Mouse (Mus musculus) limb, embryonic 10.5 days (tissue): ENCODE measurements around the gene Zbtb46. TPM values are rescaled to one million over a fixed set of nuclear protein-coding genes. Genes with fewer than 3 reads are reported as not detected.
A peak's percentile ranks its signal among the peaks of the same experiment; 100 is the strongest.

Experiments
- DNase-seq: peaks from one replicate; pipeline ENCODE4 v3.0.0-alpha.2; 2017; ENCODE audit warnings: low spot score
- H3K27ac ChIP-seq: fragments of 300-500 bp; sonication (generic); 2 replicates; pipeline ENCODE4 v1.5.1; 2016; ENCODE audit warnings: mild to moderate bottlenecking
- H3K27me3 ChIP-seq: fragments of 300-500 bp; sonication (generic); 2 replicates; pipeline ENCODE4 v1.6.1; 2016; ENCODE audit warnings: low read depth, mild to moderate bottlenecking; ENCODE audit not compliant: poor library complexity, severe bottlenecking
- H3K36me3 ChIP-seq: fragments of 300-500 bp; sonication (generic); 2 replicates; pipeline ENCODE4 v1.6.1; 2016; ENCODE audit warnings: mild to moderate bottlenecking, moderate library complexity
- H3K4me1 ChIP-seq: fragments of 300-500 bp; sonication (generic); 2 replicates; pipeline ENCODE4 v1.6.1; 2016
- H3K4me3 ChIP-seq: fragments of 300-500 bp; sonication (generic); 2 replicates; pipeline ENCODE4 v1.5.1; 2016; ENCODE audit warnings: mild to moderate bottlenecking, moderate library complexity
- H3K9me3 ChIP-seq: fragments of 300-500 bp; sonication (generic); replicated peaks from 2 replicates; pipeline ENCODE4 v1.6.1; 2016; ENCODE audit warnings: mild to moderate bottlenecking
- WGBS: fragments of 180-500 bp; shearing (Covaris S2); methylation state at CpG from one replicate; pipeline ENCODE4 v1.1.7; 2016; 5-methylcytosine and 5-hydroxymethylcytosine counted together
- polyA plus RNA-seq: library from polyadenylated mRNA; unstranded; fragments of >200 nt; fragmentation: Nextera tagmentation; extraction: Ambion mirVana; gene quantifications from 2 replicates; pipeline ENCODE4 v1.2.1, GENCODE M21; 2016

The Zbtb46 gene
- polyA plus RNA-seq, 1 experiment from 2014 or later, result 17.5 TPM

- H3K27ac ChIP-seq, result no peak overlapping the region
- WGBS, result 84% methylated on average over 3 of the region's 4 CpGs
- peaks cover 73% of the 10 kb centered on the region for H3K36me3 ChIP-seq
- no peaks in the 10 kb centered on the region for H3K27me3 ChIP-seq
- H3K4me1 ChIP-seq, result no peaks in the 10 kb centered on the region
- no peaks in the 10 kb centered on the region for H3K9me3 ChIP-seq
- DNase-seq, result no peak
- no peak overlapping the region for H3K4me3 ChIP-seq
Measured at GRCm38 (mm10) chr2:181386663-181387210, 72.5 kb downstream of the Zbtb46 start.

DNA sequence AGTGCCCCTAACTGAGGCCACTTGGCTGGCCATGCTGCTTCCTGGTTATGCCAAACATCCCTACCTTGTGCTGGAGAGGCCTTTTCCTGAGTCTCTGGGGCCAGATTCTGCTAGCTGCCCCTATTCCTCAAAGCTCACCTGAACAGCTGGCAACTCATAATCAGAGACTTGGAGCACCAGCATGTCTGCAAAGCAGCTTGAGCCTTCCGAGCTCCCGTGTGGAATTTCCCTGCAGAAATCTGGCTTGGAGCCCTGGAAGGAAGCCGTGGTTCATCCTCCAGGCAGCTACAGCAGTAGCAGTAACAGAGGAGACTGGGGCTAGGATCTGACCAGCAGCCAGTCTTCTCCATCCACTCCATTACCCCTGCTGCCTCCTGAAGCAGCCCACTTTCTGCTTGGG, 73.3 kb downstream of the Zbtb46 start:
- 91% methylated on average over 3 of the region's 3 CpGs for WGBS
- no peak overlapping the region for H3K27ac ChIP-seq
- DNase-seq, result no peak
- H3K4me3 ChIP-seq, result no peak overlapping the region
- peaks cover 73% of the 10 kb centered on the region for H3K36me3 ChIP-seq
- H3K4me1 ChIP-seq, result no peaks in the 10 kb centered on the region
- no peaks in the 10 kb centered on the region for H3K27me3 ChIP-seq
- no peaks in the 10 kb centered on the region for H3K9me3 ChIP-seq

DNA sequence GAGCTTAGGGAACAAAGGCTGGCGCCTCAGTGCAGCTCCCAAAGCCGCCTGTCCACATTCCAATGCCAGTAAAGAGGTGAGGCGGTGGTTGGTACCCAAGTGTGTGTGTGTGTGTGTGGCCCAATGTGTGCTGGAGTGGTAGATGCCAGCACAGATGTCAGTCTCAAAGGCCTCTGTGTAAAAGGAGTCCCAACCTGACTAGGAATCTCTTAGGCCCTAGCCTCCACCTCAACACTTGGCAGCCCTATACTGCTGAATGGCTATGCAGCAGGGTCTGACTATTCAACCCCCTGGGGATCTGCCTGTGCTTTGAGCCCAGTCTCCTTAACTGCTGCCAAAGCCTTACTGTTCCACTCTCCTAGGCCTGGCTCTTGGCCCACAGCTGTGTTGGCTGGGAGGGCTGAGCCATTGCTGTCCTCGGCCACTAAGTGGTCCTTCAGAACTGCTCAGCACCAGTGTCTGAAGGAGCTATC, 74.3 kb downstream of the Zbtb46 start:
- H3K27ac ChIP-seq, result no peak overlapping the region

DNA sequence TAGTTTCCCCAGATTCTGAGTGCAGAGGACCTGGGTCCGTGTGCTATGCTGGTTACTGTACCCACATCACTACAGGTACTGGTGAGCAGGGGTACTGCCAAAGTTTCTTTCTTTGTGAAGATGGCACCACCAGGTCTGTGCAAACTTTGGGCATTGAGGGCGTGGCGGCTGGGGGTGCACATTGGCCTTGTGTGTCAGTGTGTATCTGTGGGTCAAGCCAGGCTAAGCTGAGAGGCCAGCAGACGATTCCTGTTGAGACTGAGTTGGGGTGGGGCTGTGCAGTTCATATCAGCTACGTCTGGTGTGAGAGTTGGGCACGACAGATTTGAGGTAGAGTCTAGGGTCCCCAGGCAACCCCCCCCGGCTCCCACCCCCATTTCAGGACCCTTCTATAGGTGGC, 74.8 kb downstream of the Zbtb46 start:
- no peaks in the 10 kb centered on the region for H3K9me3 ChIP-seq
- H3K27me3 ChIP-seq, result no peaks in the 10 kb centered on the region
- no peak overlapping the region for H3K27ac ChIP-seq
- H3K36me3 ChIP-seq, result peaks cover 78% of the 10 kb centered on the region
- DNase-seq, result no peak
- WGBS, result 88% methylated on average over 7 of the region's 7 CpGs
- H3K4me1 ChIP-seq, result no peaks in the 10 kb centered on the region
- no peak overlapping the region for H3K4me3 ChIP-seq

More for the DNA sequence above, 74.3 kb downstream of the Zbtb46 start:
- Histone ChIP-seq H3K4me3 (no peak overlapping the region), H3K9me3 (no peaks in the 10 kb centered on the region), H3K36me3 (peaks cover 73% of the 10 kb centered on the region), H3K4me1 (no peaks in the 10 kb centered on the region), H3K27me3 (no peaks in the 10 kb centered on the region)
- 83% methylated on average over 4 of the region's 4 CpGs for WGBS
- DNase-seq, result no peak

GRCm38 (mm10) chr2:181381631-181382306, 77.5 kb downstream of the Zbtb46 start:
- Histone ChIP-seq H3K4me3 (no peak overlapping the region), H3K27ac (no peak overlapping the region), H3K36me3 (peaks cover 93% of the 10 kb centered on the region), H3K9me3 (no peaks in the 10 kb centered on the region), H3K4me1 (no peaks in the 10 kb centered on the region), H3K27me3 (no peaks in the 10 kb centered on the region)
- WGBS, result 93% methylated on average over 6 of the region's 6 CpGs
- DNase-seq, result no peak

- Histone ChIP-seq H3K36me3 (peaks cover 86% of the 10 kb centered on the region), H3K27me3 (no peaks in the 10 kb centered on the region), H3K27ac (no peak overlapping the region), H3K9me3 (no peaks in the 10 kb centered on the region), H3K4me1 (no peaks in the 10 kb centered on the region), H3K4me3 (no peak overlapping the region)
- WGBS, result 97% methylated on average over 5 of the region's 5 CpGs
- no peak for DNase-seq
Measured at GRCm38 (mm10) chr2:181381107-181381506, 78.1 kb downstream of the Zbtb46 start.

GRCm38 (mm10) chr2:181380251-181380650, 79.0 kb downstream of the Zbtb46 start:
- H3K4me1 ChIP-seq, result no peaks in the 10 kb centered on the region
- no peaks in the 10 kb centered on the region for H3K9me3 ChIP-seq
- no peak overlapping the region for H3K4me3 ChIP-seq
- no peak overlapping the region for H3K27ac ChIP-seq
- peaks cover 79% of the 10 kb centered on the region for H3K36me3 ChIP-seq
- DNase-seq, result no peak
- 89% methylated on average over 5 of the region's 5 CpGs for WGBS
- no peaks in the 10 kb centered on the region for H3K27me3 ChIP-seq

DNA sequence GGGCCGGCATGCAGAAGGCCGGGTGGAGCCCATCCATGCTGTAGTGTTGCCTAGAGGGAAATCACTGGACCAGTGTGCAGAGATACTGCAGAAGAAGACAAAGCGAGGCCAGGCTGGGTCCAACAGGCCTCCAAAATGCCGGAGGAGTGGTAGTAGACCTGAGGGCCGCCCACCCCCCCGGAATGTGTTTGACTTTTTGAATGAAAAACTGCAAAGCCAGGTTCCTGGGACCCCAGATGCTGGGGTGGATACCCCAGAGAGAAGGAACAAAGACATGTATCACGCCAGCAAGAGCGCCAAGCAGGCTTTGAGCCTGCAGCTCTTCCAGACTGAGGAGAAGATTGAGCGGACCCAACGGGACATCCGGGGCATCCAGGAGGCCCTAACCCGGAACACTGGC, 79.4 kb downstream of the Zbtb46 start, which contains the start of gene Lime1:
TSS of gene Lime1 (plus strand) at position 301 of the 400 bp plus-strand sequence.
- no peaks in the 10 kb centered on the region for H3K4me1 ChIP-seq
- peaks cover 74% of the 10 kb centered on the region for H3K36me3 ChIP-seq
- no peak within 1 kb of the TSS for H3K27ac ChIP-seq
- WGBS, result 95% methylated on average over 12 of the region's 12 CpGs
- H3K27me3 ChIP-seq, result no peaks in the 10 kb centered on the region
- no peak within 1 kb of the TSS for H3K4me3 ChIP-seq
- no peaks in the 10 kb centered on the region for H3K9me3 ChIP-seq
- no peak for DNase-seq

DNA sequence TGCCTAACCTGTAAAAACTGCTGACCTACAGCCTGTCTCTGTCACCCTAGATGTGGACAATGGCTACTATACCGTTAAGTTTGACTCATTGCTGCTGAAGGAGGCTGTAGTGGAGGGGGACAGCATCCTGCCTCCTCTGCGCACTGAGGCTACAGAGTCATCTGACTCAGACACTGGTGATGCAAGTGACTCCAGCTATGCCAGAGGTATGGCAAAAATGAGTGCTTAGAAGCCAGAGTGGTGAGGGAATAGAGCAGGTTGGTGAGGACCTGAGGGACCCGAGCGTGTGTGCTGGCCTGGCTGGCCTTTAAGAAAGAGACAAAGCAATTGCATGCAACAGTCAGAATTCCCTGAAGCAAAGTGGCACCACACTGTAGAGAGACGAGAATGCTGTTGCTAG, 80.5 kb downstream of the Zbtb46 start:
- Histone ChIP-seq H3K27ac (no peak overlapping the region), H3K36me3 (peaks cover 66% of the 10 kb centered on the region), H3K9me3 (no peaks in the 10 kb centered on the region), H3K4me3 (no peak overlapping the region), H3K27me3 (no peaks in the 10 kb centered on the region), H3K4me1 (no peaks in the 10 kb centered on the region)
- 95% methylated on average over 5 of the region's 5 CpGs for WGBS
- no peak for DNase-seq

- no peak for DNase-seq
- no peak overlapping the region for H3K27ac ChIP-seq
- WGBS, result 88% methylated on average over 2 of the region's 2 CpGs
- H3K4me1 ChIP-seq, result no peaks in the 10 kb centered on the region
- peaks cover 53% of the 10 kb centered on the region for H3K36me3 ChIP-seq
- no peak overlapping the region for H3K4me3 ChIP-seq
- H3K27me3 ChIP-seq, result no peaks in the 10 kb centered on the region
- no peaks in the 10 kb centered on the region for H3K9me3 ChIP-seq
Measured at GRCm38 (mm10) chr2:181377230-181377629, 82.0 kb downstream of the Zbtb46 start.

GRCm38 (mm10) chr2:181375787-181376186, 83.4 kb downstream of the Zbtb46 start:
- no peak overlapping the region for H3K27ac ChIP-seq
- no peaks in the 10 kb centered on the region for H3K9me3 ChIP-seq
- H3K27me3 ChIP-seq, result no peaks in the 10 kb centered on the region
- H3K4me3 ChIP-seq, result no peak overlapping the region
- H3K4me1 ChIP-seq, result no peaks in the 10 kb centered on the region
- WGBS, result 94% methylated on average over 2 of the region's 2 CpGs
- peaks cover 49% of the 10 kb centered on the region for H3K36me3 ChIP-seq
- DNase-seq, result no peak

GRCm38 (mm10) chr2:181370001-181370400, 89.2 kb downstream of the Zbtb46 start:
- Histone ChIP-seq H3K27ac (no peak overlapping the region), H3K9me3 (no peaks in the 10 kb centered on the region), H3K36me3 (peaks cover 47% of the 10 kb centered on the region), H3K4me3 (no peak overlapping the region), H3K27me3 (no peaks in the 10 kb centered on the region), H3K4me1 (peaks cover 19% of the 10 kb centered on the region)
- DNase-seq, result no peak
- 95% methylated on average over 5 of the region's 5 CpGs for WGBS

DNA sequence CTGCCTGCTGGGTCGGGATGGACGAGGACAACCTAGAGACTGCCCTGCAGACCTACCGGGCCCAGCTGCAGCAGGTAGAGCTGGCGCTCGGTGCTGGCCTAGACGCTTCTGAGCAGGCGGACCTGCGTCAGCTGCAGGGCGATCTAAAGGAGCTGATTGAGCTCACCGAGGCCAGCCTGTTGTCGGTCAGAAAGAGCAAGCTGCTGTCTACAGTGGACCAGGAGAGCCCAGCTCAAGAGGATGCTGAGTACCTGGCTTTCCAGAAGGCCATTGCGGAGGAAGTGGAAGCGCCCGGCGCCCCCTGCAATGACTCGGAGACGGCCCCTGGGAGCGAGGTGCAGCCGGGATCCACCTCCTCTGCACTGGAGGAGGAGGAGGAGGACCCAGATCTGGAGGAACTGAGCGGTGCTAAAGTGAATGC, 93.6 kb downstream of the Zbtb46 start:
- H3K36me3 ChIP-seq, result peaks cover 62% of the 10 kb centered on the region
- no peak for DNase-seq
- H3K4me1 ChIP-seq, result peaks cover 28% of the 10 kb centered on the region
- H3K27ac ChIP-seq, result peak overlapping the region; percentile 90
- H3K9me3 ChIP-seq, result no peaks in the 10 kb centered on the region
- under 1% methylated on average over 20 of the region's 20 CpGs for WGBS
- H3K27me3 ChIP-seq, result no peaks in the 10 kb centered on the region
- H3K4me3 ChIP-seq, result peak overlapping the region; percentile 82
